Mouse (Mus musculus): ENCODE results near the gene Ppp1r13b.

DNA sequence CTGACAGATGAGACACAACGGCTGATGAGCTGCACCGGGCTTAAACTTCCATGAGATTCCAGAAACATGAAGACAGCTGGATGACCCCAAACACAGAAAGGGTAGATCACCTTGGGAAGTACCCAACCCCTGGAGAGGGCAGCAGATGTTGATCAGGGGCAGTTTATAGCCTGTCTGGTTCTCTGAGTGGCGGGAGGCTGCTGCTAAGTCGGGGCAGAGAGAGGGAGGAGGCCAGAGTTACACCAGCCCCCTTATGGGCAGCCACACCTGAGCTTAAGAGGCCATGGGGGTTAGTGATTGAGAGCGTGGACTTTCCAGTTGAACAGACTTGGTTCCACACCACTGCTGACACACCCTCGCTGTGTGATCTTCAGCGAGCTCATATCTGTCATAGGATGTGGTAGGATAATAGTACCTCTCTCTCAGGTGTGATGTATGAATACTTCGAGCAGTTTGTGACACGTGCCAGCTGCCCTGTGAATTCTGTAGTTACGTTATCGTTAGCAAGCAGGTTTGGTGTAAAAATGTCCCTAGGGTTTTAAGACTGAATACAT is 1.2 kb upstream of the Ppp1r13b start:
- TF ChIP-seq POLR2A (IDR thresholded peaks at IDR 0.05; ENCODE audit: insufficient read depth, low read depth, low read length) (no peak), CTCF (IDR thresholded peaks at IDR 0.05) (no peak), EP300 (IDR thresholded peaks at IDR 0.05; ENCODE audit: insufficient read depth, low read depth, low read length) (no peak)

Data from heart, adult 2 months (tissue).